ENCODE assay signal across 19 mouse cellular contexts in the genomic region with DNA sequence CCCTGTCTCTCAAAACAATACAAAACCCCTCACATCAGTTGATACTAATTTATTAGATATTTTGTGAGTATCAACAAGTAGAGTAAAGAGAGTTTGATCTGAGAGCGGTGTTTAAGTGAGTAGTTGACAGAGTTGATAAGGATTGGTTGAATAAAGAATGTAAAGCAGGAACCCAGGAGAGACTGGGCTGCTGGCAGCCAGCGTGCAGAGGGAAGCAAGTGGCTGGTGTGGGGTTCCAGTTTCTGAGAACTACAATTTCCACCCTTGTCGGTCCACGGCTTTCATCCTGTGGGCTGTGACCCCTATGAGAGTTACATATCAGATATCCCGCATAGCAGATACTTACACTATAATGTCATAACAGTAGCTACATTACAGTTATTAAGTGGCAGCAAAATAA.
"Had no signal": no experiment of that assay in that cellular context is flagged by ENCODE, and none has a peak within 500 bp of the region (broad histone marks: within the 10 kb centered on the region; RNA-seq: fewer than 3 reads in every experiment).

No protein-coding gene starts in this region.

- H3K4me3 ChIP-seq: megakaryocyte, embryonic 14.5 days; midbrain, embryonic 13.5 days; midbrain, embryonic 15.5 days; myocyte; neural tube, embryonic 13.5 days; neural tube, embryonic 15.5 days; stomach, embryonic 15.5 days had no signal

- ATAC-seq: midbrain, embryonic 13.5 days; midbrain, embryonic 15.5 days had no signal

- H3K9me3 ChIP-seq: midbrain, embryonic 13.5 days; midbrain, embryonic 15.5 days; neural tube, embryonic 13.5 days; neural tube, embryonic 15.5 days; stomach, embryonic 15.5 days had no signal

- H3K27me3 ChIP-seq: megakaryocyte, embryonic 14.5 days; midbrain, embryonic 13.5 days; midbrain, embryonic 15.5 days; neural tube, embryonic 13.5 days; neural tube, embryonic 15.5 days; stomach, embryonic 15.5 days had no signal

- H3K36me3 ChIP-seq: midbrain, embryonic 15.5 days; neural tube, embryonic 13.5 days; neural tube, embryonic 15.5 days; stomach, embryonic 15.5 days had no signal

- H3K27ac ChIP-seq: midbrain, embryonic 13.5 days; midbrain, embryonic 15.5 days; neural tube, embryonic 13.5 days; neural tube, embryonic 15.5 days; stomach, embryonic 15.5 days; stomach, postnatal 0 days had no signal

- H3K9ac ChIP-seq: lung, embryonic 14.5 days; midbrain, embryonic 13.5 days; midbrain, embryonic 15.5 days; neural tube, embryonic 13.5 days; neural tube, embryonic 15.5 days; stomach, embryonic 15.5 days had no signal

- DNase-seq: lung, adult 18-20 months; lung, embryonic 14.5 days; lung, postnatal 10 days; lung, postnatal 4 days; right cerebral cortex, adult 18-20 months; right cerebral cortex, postnatal 25 days; right cerebral cortex, postnatal 4 days; spleen, adult 18-20 months; thymus, adult 2 months; thymus, postnatal 36 days had no signal

- H3K4me2 ChIP-seq: lung, embryonic 14.5 days; midbrain, embryonic 11.5 days; midbrain, embryonic 13.5 days; midbrain, embryonic 15.5 days; neural tube, embryonic 13.5 days; neural tube, embryonic 15.5 days; stomach, embryonic 15.5 days had no signal
